10 mouse cellular contexts compared by ENCODE assay signal in genomic region chr17:62458964-62459363, GRCm38 (mm10).
DNase-seq lines count a peak whose midpoint lies in the region; ATAC-seq lines count a peak whose summit lies in the region.
"Had no signal": no experiment of that assay in that cellular context is flagged by ENCODE, and none has a peak within 500 bp of the region (broad histone marks: within the 10 kb centered on the region; RNA-seq: fewer than 3 reads in every experiment).

No protein-coding gene starts in this region.

- no peaks in the 10 kb centered on the region for H3K9me3 ChIP-seq in forebrain, embryonic 11.5 days (ENCODE audit: control insufficient read depth, low read length)
- H3K9me3 ChIP-seq in forebrain, embryonic 16.5 days (ENCODE audit: control insufficient read depth, low read length), result no peaks in the 10 kb centered on the region
- H3K9me3 ChIP-seq: limb, embryonic 15.5 days had no signal

- H3K36me3 ChIP-seq in forebrain, embryonic 11.5 days (ENCODE audit: control insufficient read depth, insufficient read depth, low read length), result no peaks in the 10 kb centered on the region
- no peaks in the 10 kb centered on the region for H3K36me3 ChIP-seq in forebrain, embryonic 16.5 days (ENCODE audit: control insufficient read depth, insufficient read depth)
- H3K36me3 ChIP-seq: G1E; limb, embryonic 15.5 days had no signal

- 45% methylated on average over 7 of the region's 7 CpGs for WGBS in forebrain, embryonic 11.5 days
- WGBS in forebrain, embryonic 16.5 days, result 45% methylated on average over 7 of the region's 7 CpGs

- peak; percentile 66 for DNase-seq in forebrain, embryonic 11.5 days (ENCODE audit: low spot score)
- DNase-seq in ES-CJ7 (ENCODE audit: low read depth, low spot score), result peak; percentile 80
- DNase-seq in cerebellum, adult 8-10 months, result peak; percentile 7
- peak; percentile 16 to 63 for DNase-seq in layer of hippocampus, adult 8-10 months (ENCODE audit: low spot score in 2 of 2)
- DNase-seq in thymus, postnatal 0 days (ENCODE audit: low spot score), result peak; percentile 47

- H3K9ac ChIP-seq in forebrain, embryonic 11.5 days (ENCODE audit: low read length), result no peak overlapping the region
- no peak overlapping the region for H3K9ac ChIP-seq in forebrain, embryonic 16.5 days (replicated peaks; ENCODE audit: low read depth, low read length)
- H3K9ac ChIP-seq: limb, embryonic 15.5 days had no signal

- no peak overlapping the region for H3K27ac ChIP-seq in forebrain, embryonic 11.5 days (ENCODE audit: low read depth, low read length)
- no peak overlapping the region for H3K27ac ChIP-seq in forebrain, embryonic 16.5 days (ENCODE audit: low read length)
- H3K27ac ChIP-seq: limb, embryonic 15.5 days had no signal

- H3K4me2 ChIP-seq in forebrain, embryonic 11.5 days (ENCODE audit: low read depth, low read length, severe bottlenecking), result no peak overlapping the region
- H3K4me2 ChIP-seq in forebrain, embryonic 16.5 days (ENCODE audit: low read length), result no peak overlapping the region
- H3K4me2 ChIP-seq: limb, embryonic 15.5 days had no signal

- no peak for ATAC-seq in forebrain, embryonic 11.5 days (replicated peaks; ENCODE audit: low FRiP score)
- no peak for ATAC-seq in forebrain, embryonic 16.5 days
- ATAC-seq in granulocyte monocyte progenitor cell, adult 5-6 weeks (replicated peaks; ENCODE audit: poor library complexity, severe bottlenecking), result peak; percentile 80
- ATAC-seq in megakaryocyte, adult 5-6 weeks (ENCODE audit: poor library complexity, severe bottlenecking), result peak; percentile 63; the same call in 1 of the 2 replicates

- H3K27me3 ChIP-seq in forebrain, embryonic 11.5 days (ENCODE audit: control insufficient read depth, insufficient read depth, low read length), result no peaks in the 10 kb centered on the region
- H3K27me3 ChIP-seq in forebrain, embryonic 16.5 days (replicated peaks; ENCODE audit: control insufficient read depth, insufficient read depth, low read length), result no peaks in the 10 kb centered on the region
- H3K27me3 ChIP-seq: limb, embryonic 15.5 days had no signal

- H3K4me1 ChIP-seq in forebrain, embryonic 11.5 days (replicated peaks; ENCODE audit: control insufficient read depth, insufficient read depth, low read length), result no peaks in the 10 kb centered on the region
- H3K4me1 ChIP-seq in forebrain, embryonic 16.5 days (replicated peaks; ENCODE audit: control insufficient read depth, insufficient read depth, low read length), result no peaks in the 10 kb centered on the region
- H3K4me1 ChIP-seq: limb, embryonic 15.5 days had no signal

- H3K4me3 ChIP-seq in forebrain, embryonic 11.5 days (ENCODE audit: low read depth, low read length), result no peak overlapping the region
- no peak overlapping the region for H3K4me3 ChIP-seq in forebrain, embryonic 16.5 days (replicated peaks; ENCODE audit: low read length)
- H3K4me3 ChIP-seq: limb, embryonic 15.5 days had no signal

Comparison
In these comparisons a context has a peak if more than half of its experiments do, and no peak if none do; other contexts are left out.
1. ATAC-seq: peak in granulocyte monocyte progenitor cell, adult 5-6 weeks (single experiment) and megakaryocyte, adult 5-6 weeks (single experiment); none in forebrain, embryonic 11.5 days (single experiment) and forebrain, embryonic 16.5 days (single experiment).
2. DNase-seq: peak in every context shown above with its lines; median percentile 80 in ES-CJ7; 66 in forebrain, embryonic 11.5 days; 47 in thymus, postnatal 0 days; 40 in layer of hippocampus, adult 8-10 months; 7 in cerebellum, adult 8-10 months.